Mouse (Mus musculus) cerebellum, postnatal 4 days (tissue): Measurements from ENCODE around the gene Shb.

ENCODE experiments used
- DNase-seq, 2 experiments: peaks; one replicate each; pipeline ENCODE4 v3.0.0; 2022; ENCODE audit warnings: low spot score in 2 of 2, mixed read lengths in 1 of 2

The Shb gene

DNA sequence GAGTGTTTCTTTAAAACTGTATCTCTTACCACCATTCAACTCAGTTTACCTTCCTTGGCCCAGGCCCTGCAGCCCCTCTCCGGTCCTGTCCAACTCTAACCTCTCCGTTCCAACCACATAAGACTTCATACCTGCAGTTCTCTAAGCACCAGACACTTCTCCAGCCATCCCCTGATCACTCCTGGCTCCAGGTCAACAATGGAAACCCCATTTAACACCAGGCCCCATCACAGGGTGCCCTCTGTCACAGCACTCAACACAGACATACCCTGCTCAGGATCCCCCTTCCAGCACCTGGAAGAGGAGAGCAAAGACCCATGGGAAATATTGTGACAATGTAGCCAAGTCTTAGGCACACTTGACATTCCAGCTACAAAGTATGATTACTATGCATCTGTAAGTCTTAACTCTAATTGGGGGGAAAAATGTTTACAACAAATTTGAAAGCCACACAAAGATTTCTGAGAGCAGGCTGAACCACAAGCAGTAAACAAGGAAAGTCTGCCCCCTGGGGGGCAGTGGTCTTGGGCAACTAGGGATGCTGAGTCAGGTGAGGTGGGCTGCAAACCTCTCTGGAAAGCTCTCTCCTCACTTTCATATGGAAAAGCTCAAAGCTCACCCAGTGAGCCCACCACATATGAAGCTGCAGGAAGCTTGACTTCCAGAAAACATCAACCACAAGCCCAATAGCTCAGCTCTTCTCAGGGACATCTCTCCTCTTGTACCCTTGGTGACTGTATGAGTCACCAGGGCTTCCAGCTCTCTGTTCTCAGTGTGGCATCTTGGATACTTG is 4.5 kb downstream of the Shb start:
- no peak for DNase-seq

DNA sequence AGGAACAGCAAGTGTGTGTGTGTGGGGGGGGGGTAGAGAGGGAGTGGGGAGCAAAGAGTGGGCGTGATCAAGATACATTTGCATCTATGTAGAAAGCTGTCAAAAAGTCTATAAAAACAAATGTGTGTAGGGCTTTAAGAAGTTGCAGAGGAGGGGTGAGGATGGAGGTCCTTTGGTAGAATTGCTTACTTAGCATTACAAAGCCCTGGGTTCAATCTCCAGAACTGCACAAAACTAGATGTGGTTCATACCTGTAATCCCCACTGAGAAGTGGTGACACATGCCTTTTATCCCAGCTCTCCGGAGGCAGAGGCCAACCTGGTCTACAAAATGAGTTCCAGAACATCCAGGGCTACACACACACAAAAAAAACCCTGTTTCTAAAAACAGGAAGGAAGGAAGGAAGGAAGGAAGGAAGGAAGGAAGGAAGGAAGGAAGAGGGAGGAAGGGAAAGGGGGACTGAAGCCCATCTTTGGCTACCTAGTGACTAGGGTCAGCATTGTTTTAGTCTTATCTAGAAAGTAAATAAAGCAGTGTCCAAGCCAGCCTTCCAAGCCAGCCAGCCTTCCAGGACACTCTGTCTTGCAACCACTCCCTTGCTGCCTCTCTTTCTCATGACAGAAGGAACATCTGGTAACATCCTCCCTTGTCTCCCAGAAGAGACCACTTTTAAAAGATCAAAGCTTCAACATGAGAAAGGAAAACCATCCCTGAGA is 5.3 kb downstream of the Shb start:
- no peak for DNase-seq

DNA sequence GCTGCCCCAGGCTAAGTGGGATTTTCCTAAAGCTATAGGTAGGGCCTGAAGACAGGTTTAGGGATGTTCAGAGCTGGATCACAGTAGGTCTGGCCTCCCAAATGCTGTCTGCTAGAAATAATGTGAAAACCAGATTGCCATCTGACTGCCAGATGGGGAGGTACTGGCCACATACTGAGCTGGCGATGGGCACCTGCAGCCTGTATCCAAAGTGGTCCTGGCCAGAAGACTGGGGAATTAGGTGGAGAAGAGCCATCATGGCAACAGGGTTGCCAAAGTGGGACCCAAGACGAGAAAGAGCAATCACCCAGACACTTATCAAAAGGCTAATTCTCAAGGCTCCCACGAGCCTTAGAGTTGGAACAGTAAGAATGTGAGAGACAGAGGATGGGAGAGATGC is 6.1 kb downstream of the Shb start:
- no peak for DNase-seq

DNA sequence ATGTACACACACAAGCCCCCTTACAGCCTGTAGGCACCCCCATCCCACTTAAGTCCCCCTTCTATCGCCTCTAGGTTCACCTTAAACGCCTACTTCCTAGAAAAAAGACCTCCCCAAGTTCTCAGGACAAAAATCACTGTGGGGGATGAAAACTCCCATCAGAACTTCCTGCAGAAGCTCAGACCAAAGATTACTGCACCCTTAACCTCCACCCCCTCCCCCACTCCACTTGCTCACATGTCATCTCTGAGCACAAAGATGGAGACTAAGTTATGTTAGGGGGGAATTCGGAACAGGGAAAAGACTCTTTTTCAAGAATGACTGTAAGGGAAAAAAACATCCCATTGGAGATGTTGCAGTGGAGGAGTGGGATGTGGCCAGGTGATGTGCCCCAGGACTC is 6.7 kb downstream of the Shb start:
- DNase-seq, result no peak

DNA sequence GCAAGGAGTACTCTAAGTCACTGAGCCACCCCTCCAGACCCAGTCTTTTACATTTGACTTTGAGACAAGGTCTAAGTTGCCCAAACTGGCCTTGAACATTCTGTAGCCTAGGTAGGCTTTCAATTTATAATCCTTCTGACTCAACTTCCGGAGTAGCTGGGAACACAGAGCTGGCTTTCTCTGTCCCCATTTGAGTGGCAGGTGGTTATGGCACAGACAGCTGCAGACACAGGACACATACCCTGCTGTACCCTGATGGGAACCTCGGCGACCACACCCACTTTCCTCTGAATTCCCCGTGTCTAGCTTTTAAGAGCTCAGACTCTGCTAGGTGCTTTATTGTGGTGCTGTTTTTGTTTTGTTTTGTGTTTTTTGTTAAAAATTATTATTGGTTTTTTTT is 7.7 kb downstream of the Shb start:
- DNase-seq, result no peak

DNA sequence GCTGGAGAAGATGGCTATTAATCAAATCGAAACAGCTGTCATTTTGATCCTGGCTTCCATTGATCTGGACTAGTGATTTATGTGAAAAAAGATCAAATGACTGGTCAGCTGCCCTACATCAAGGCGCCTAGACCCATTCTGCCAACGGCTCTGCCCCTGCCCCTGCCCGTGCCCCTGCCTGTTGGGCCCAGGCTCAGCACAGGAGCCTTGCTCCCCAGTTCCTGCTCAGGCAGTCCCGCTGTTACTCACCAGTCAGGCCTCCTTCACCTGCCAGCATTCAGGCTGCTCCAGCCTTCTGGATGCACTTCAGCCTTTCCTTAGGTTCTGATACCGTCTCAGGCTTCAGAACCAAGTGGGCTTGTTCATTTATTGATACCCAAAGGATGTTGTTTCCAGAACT is 8.9 kb downstream of the Shb start:
- DNase-seq, result no peak

DNA sequence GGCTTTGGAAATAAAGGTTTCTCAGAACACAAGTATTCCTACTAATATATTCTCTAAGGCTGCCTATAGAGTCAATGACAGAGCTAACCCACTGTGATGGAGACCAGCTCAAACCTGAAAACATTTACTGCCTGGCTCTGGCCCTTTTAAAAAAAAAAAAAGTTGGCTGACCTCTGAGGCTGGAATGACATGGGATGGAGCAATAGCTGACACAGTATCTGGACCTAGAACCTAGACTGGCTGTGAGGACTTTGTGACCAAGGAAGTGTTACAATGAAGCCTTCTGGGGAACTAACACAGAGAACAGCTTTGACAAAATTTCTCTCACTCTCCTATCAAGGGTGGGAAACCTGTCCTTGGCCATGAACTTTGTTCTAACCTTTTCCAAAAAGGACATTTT is 9.3 kb downstream of the Shb start:
- DNase-seq, result no peak

DNA sequence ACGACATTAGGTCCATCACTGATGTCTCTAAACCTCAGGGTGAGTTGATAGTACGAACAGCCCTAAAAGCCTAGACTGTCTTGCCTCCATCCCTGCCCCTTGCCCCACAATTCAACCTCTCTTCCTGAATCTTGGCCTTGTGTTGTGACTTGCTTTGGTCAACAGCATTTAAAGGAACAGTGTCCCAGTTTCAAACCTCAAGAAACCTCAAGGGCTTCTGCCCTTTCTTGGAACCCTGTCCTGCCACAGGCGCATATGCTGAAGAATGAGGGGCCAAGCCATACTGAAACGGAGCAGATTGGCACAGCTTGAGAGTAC is 9.7 kb downstream of the Shb start:
- no peak for DNase-seq

DNA sequence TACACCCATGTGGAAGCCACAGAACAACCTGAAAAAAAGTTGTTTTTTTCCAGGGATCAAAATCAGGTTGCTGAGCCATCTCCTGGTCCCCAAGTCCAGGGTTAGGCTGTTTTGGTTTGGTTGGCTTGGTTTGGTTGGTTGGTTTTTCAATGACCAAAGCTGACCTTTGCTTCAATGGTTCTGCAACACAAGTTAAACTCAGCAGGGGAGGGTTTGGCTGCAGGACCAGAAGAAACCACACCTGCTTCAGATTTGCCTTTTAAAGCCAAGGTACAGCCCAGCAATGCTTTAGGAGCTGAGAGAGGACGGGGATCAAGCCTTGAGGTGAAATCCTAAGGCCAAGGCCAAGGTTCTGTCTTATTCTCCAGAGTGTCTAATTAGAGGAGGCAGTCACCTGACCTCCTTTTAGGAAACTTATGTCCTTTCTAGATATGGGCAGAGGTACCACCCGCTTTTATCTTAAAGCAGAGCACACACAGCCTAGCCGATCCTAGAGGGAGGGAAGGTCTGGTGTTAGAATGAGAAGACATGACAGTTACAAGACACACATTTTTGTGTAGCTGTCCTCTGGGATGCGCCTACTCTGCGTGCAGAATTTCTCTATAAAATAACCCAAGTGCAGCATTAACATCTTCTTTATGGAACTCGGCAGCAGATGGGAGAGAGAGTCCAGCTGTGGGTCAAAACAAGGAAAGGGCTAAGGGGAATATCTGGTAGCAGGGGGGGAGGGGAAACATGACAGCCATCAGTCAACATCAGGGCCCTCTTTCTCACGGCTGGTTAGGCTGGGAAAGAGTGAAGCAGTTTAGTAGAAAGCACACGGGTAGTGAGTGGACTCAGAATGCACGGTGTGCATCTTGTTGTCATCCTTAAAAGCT is 10.3 kb downstream of the Shb start:
- no peak for DNase-seq

DNA sequence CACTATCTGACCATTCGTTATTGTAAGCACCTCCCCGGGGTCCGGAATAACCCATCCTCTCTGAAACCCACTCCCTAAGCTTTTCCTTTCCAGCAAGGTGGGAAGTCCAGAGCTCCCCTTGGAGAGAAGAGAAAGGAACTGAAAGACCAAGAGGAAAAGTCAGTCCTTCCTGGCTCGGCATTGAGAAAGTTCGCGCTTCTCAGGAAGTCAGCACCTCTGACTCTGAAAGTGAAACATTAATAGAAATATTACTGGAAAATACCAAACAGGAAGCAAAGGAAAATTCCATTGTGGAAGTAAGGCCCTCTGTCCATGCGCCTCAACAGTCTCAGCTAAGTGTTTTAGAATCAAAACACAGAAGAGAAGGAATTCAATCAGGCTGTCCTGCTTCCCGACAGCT is 11.9 kb downstream of the Shb start:
- no peak for DNase-seq

DNA sequence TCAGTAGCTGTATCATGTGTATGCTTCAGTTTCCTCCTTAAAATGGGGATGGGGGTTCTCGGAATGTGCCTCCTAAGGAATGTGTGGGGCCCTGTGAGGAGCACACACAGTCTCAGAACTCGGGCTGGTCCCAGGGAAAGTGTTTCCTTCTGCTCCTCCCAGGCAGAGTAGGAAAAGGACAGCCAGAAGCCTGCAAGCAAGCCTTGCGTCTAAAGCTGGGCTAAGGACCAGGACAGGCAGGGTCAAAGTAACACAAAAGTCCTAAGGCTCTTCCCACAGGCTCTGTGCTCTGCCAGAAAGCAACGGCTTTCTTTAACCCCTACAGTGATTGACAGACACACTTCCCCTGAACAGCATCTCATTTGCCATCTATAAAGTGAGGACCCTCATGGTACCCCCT is 14.9 kb downstream of the Shb start:
- no peak for DNase-seq

DNA sequence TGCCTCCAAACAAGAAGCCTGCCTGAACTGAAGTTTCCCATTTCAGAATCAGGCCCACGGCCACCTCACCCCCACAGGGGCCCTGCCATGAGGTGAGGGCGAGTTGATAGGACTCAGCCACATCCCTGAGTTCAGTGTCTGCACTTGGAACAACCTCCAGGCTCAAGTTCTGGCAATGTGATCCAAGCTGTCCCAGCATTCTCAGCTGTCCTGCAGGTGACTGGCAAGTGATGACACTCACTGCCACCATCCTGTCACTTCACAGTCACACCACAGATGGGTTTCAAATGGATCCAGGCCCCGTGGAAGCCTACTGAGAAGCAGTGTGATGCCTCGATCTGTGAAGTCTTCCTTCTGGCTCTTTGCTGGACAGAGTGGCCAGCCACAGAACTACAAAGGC is 16.4 kb downstream of the Shb start:
- DNase-seq, result no peak

DNA sequence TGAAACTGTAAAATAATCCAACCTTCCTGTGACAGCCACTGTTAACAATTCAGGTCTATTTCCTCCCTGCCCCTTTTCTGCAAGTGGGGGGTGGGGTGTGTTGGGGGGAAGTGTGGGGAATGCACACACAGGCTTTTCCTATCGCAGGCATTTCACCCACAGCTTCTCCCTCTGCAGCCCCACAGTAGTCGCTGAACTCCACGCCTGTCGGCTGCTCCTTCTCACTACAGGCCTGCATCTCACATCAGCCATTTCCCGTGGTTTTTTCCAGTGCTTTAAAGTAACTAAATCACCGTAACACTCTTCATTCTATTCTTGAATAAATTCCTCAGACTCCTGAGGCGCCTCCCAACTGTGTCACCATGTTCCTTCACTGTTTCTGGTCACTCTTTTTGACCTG is 17.9 kb downstream of the Shb start:
- no peak for DNase-seq

DNA sequence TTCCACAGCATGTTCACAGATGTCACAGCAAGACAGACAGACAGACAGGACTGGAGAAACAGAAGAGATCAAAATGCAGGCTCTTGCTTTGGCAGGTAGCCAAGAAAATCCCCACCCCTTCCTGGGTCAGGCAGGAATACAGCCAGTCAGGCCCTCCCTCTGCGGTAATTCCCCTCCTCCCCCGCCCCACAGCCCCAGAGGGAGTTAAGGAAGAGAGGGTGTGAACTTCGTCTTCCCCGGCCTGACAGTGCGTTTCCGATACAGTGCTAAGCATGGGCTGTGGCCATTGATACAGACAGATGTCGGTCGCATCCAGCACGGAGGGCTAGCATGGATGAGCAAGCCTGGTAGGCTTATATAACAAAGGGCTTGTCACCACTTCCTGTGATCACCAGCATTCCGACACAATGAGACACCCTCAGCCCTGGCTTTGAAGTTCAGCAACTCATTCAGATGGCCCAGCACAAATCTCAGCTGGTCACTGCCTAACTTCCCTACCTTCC is 18.4 kb downstream of the Shb start:
- no peak for DNase-seq

DNA sequence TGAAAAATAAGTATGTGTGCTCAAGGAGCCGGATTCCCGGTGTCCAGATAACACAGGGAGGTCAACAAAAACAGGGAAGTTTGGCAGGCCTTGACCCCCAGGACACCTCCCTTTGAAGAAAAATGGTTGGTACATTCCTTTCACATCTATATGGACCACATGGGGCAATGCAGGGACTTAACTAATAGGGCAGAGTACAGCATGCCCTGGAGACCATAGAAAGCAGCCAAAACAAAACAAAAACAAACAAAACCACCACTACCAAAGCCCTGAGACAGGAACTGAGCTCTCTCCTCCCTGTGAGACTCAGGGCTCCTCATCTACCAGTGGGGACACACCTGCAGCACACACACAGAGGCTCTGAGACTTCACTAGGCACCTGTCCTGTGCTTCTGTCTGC is 18.9 kb downstream of the Shb start:
- no peak for DNase-seq

DNA sequence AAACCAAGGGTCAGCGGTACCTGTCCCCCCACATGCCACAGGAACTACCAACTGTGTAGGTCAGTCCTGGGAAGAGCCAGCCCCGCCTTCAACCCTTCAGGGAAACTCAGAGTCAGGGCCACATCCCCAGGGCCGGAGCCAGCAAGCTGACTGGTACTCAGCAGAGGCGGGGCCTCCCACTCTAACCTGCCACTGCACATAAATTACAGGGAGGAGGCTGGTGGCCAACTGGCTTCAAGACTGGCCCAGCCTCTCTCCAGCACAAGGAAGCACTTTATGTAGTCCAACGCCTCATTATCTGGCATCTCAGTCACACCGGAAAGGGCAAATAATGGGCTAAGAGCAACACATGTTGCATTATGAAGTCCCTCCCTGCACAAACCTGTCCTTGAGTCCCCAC is 22.1 kb downstream of the Shb start:
- DNase-seq, result no peak

DNA sequence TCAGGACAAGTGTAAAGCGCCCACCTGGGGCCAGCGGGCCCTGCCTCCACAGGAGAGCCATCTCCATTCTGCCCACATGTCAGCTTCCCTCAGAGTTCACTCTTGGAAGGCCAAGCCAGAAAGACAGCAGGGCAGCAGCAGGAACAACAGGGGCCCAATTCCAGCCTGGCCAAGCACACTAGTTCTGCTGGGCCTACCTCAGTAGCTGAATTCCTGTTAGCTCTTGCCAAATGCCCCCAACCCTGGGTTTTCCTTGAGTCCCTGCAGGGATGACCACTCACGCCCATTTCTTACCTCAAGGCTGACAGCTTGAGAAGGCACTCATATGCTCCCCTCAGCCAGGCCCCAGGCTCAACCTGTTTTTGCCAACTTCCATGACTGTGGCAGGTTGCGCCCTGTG is 22.9 kb downstream of the Shb start:
- DNase-seq, result peak in 1 of 2 experiments; percentile 25

DNA sequence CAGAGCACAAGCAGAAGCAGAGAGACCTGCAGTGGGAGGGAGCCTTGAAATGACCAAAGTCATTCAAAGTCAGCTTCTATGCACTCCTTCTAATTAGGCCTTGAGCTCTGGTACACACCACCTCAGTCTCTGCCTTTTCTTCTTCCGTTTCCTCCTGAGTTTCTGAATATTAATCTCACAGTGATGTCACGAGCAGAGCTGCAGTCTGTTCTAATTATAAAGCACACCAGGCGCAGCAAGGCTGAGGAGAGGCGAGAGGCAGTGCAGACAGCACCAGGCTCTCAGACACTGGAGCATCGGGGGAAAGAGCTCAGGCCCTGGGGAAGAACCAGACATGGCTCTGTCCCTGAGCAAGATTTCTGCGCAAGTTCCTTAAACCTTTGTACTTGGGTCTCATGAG is 23.8 kb downstream of the Shb start:
- DNase-seq, result no peak

DNA sequence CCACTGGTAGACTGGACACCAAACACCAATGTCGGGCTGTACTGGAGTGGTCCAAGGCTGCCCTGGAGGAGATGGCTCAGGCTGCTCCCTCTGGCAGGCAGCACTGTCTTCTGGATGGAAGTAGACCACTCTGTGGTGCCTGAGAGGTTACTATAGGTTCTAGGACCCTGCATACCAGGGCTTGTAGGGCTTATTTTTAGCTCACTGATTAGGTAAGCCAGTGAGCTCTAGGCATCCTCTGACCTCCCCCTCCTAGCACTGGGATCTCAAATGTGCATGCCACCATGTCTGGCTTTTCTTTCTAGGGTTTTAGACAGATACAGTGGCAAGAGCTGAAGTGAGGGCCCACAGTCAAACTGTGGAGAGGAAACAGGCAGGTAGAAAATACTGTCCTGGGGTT is 24.8 kb downstream of the Shb start:
- DNase-seq, result no peak

DNA sequence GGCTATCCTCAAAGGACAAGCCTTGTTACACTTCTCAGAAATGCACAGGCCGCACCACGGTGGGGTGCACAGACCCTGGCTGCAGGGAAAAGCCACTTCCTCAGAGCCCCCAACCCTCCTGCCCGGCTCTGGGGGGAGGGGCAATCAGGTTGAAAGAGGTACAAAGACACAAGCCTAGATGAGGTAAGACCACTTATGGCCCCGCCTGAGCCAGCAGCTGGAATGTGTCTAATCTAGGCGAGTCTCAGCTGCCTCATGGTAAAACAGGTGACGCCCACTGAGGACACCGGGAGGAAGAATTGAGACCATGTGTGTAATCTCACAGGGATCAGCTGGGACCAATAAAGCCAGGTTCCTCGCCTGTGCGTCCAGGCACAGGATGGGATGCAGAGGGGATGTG is 25.2 kb downstream of the Shb start:
- no peak for DNase-seq

DNA sequence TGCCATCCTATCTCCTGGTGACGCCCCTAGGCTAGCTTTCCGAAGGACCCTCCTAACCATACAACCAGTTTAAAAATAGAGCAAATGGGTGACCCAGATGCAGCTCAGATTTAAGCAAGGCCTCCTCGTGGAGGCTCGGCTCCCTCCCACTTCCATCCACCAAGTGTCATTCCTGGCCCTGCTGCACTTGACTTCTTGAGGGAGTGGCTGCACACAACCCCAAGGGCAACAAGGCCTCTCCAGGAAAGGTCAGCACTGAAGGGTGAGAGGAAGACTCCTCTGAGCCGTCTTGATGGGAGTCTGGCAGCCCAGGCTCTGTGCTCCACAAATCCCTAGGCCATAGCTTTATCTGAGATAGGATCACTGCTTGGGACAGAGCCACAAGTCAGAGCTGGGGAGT is 25.7 kb downstream of the Shb start:
- no peak for DNase-seq

DNA sequence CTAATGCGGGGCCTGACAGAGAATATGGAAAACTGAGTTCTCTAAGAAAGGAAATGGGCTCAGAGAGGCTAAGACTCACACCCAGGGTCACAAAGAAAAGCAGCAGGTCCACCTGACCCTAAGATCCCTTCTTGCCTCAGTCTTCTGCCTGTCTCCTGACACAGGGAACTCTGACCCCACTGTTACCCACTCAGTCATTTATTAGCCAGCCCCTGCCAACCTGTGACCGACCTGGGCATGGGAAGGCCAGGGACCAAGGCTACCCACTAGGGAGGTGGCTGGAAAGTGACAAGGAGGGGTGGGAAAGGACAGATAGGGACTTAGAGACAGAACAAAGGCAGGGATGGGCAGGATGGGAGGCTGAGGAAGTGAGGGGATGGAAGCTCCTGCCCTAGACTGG is 26.6 kb downstream of the Shb start:
- DNase-seq, result no peak

DNA sequence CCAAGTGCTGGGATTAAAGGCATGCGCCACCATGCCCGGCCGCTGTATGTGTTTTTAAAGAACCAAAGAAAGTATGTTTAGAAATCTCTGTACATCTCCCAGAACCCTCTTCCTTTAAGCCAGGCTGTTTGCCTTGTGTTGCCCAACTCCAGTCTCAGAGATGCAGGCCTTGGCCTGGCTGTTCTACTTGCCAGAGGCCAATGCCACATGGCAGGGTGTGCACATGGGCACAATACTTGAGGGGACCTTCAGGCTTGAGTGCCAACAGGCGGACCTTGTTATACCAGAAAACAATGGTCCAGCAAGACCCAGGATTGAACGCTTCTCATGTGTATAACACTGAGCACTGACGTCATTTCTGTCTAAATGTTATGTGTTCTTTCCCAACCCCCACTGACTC is 27.1 kb downstream of the Shb start:
- DNase-seq, result no peak
